Mouse (Mus musculus): Measurements from ENCODE around the gene Rnf222.

The Rnf222 gene

GRCm38 (mm10) chr11:68890625-68891024 lies 2.3 kb downstream of the Rnf222 start:
- DNase-seq (ENCODE audit: low read depth, low spot score), result no peak

- no peak for DNase-seq (ENCODE audit: low read depth, low spot score)
Observed at GRCm38 (mm10) chr11:68891823-68892222, 3.5 kb downstream of the Rnf222 start.

- no peak for DNase-seq (ENCODE audit: low read depth, low spot score)
Observed at GRCm38 (mm10) chr11:68892233-68892832, 4.0 kb downstream of the Rnf222 start.

- no peak for DNase-seq (ENCODE audit: low read depth, low spot score)
Observed at GRCm38 (mm10) chr11:68893911-68894464, 5.6 kb downstream of the Rnf222 start.

GRCm38 (mm10) chr11:68896247-68896646 lies 7.9 kb downstream of the Rnf222 start:
- no peak for DNase-seq (ENCODE audit: low read depth, low spot score)

- peak; percentile 79 for DNase-seq (ENCODE audit: low read depth, low spot score)
Observed at GRCm38 (mm10) chr11:68897120-68897519, 8.8 kb downstream of the Rnf222 start.

GRCm38 (mm10) chr11:68897838-68898237 lies 9.5 kb downstream of the Rnf222 start:
- no peak for DNase-seq (ENCODE audit: low read depth, low spot score)

- no peak for DNase-seq (ENCODE audit: low read depth, low spot score)
Observed at GRCm38 (mm10) chr11:68898790-68899189, 10.4 kb downstream of the Rnf222 start.

- no peak for DNase-seq (ENCODE audit: low read depth, low spot score)
Observed at GRCm38 (mm10) chr11:68899815-68900214, 11.5 kb downstream of the Rnf222 start.

GRCm38 (mm10) chr11:68900519-68901350 lies 12.4 kb downstream of the Rnf222 start:
- DNase-seq (ENCODE audit: low read depth, low spot score), result no peak

- peak; percentile 99 for DNase-seq (ENCODE audit: low read depth, low spot score)
Observed at GRCm38 (mm10) chr11:68901351-68902046, 13.1 kb downstream of the Rnf222 start, which contains the start of gene Rpl26. TSS of gene Rpl26 (plus strand) at chr11:68901583.

- DNase-seq (ENCODE audit: low read depth, low spot score), result no peak
Observed at GRCm38 (mm10) chr11:68902047-68902364, 13.7 kb downstream of the Rnf222 start.

GRCm38 (mm10) chr11:68902367-68902766 lies 14.0 kb downstream of the Rnf222 start:
- DNase-seq (ENCODE audit: low read depth, low spot score), result no peak

GRCm38 (mm10) chr11:68902823-68903222 lies 14.5 kb downstream of the Rnf222 start:
- DNase-seq (ENCODE audit: low read depth, low spot score), result no peak

- DNase-seq (ENCODE audit: low read depth, low spot score), result no peak
Observed at GRCm38 (mm10) chr11:68903775-68904174, 15.4 kb downstream of the Rnf222 start.

GRCm38 (mm10) chr11:68904375-68905137 lies 16.2 kb downstream of the Rnf222 start:
- DNase-seq (ENCODE audit: low read depth, low spot score), result peak; percentile 91

- peak; percentile 27 for DNase-seq (ENCODE audit: low read depth, low spot score)
Observed at GRCm38 (mm10) chr11:68905138-68905531, 16.8 kb downstream of the Rnf222 start.

- peak; percentile 40 for DNase-seq (ENCODE audit: low read depth, low spot score)
Observed at GRCm38 (mm10) chr11:68905665-68906460, 17.5 kb downstream of the Rnf222 start.

- peak; percentile 56 for DNase-seq (ENCODE audit: low read depth, low spot score)
Observed at GRCm38 (mm10) chr11:68906461-68906790, 18.1 kb downstream of the Rnf222 start.

GRCm38 (mm10) chr11:68907251-68907650 lies 18.9 kb downstream of the Rnf222 start:
- peak; percentile 34 for DNase-seq (ENCODE audit: low read depth, low spot score)

Measured in R1 (cell line).